Mouse (Mus musculus) heart, postnatal 0 days (tissue): ENCODE data around the gene Arpc2.

Experiments used
- CTCF ChIP-seq: IDR thresholded peaks from 2 replicates; pipeline ENCODE4 v1.5.1; 2016; ENCODE audit warnings: antibody characterized with exemption, control low read depth, low read depth
- EP300 ChIP-seq: IDR thresholded peaks from 2 replicates; pipeline ENCODE4 v1.6.1; 2016; ENCODE audit warnings: antibody characterized with exemption, low read depth

DNA sequence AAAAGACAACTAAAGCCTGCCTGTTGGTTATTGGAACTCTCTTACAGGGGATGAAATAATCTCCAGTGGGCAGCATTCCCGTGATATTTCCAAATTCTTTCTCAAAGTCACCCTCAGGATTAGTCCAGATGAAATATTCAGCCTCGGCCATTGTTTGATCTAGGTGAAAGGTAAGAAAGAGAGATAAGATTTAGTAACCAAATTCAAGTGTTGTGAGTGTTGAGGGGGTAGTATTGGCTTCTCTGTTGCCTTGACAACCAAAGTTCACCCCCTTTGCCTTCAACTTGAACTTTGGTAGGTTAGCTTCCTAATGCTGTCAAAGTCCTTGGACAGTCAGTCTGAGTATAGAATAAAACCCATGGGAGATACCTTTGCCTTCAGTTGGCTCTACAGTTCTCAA, 43.2 kb upstream of the Arpc2 start:
- TF ChIP-seq CTCF (no peak), EP300 (no peak)
